Mouse (Mus musculus) layer of hippocampus, adult 11-12 months (tissue): Measurements from ENCODE around the gene Cask.
"Not testable (repeated sequence)": the region's sequence is repeated elsewhere in the genome, so short reads cannot be mapped to it uniquely, and the experiment has no call there.

Experiments
- DNase-seq: peaks from one replicate; pipeline ENCODE4 v3.0.0; 2022; ENCODE audit warnings: low spot score

Gene Cask

DNA sequence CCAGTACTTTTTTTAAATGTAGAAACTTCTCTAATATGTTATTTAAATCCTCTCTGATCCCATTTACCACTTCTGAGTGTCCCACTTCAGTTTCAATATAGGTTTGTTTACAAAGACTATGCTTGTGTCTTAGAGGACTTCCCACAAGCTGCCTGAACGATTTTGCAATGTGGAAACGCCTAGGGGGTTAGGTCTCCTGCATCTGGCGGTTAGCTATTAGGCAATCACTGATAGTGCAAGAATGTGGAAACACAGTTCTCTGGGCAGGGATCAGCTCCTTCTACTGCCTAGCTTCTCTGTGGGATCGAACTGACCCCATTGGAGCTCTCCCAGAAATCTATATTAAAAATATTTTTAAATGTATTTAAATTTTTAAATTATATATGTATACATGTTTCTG is at the start of gene Cask:
TSS of gene Cask (minus strand) at position 83 of the 400 bp plus-strand sequence.
- DNase-seq, result no peak

DNA sequence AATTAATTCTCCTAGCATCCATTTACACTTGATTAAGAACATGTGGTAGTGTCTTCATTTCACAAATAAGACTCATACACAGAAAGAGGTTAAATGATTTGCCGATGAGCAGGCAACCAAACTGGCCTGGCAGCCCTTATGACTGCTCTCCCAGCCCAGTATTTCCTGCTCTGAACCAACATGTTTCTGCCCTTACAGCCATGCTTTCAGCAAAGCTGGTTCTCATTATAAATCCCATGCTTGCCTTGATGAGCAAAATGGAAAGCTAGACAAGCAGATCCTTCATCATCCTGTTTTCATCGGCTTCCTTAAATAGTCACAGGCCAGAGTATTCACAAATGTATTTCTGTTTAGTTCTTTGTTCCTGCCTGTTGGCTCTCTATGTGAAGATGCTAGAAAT is 38.8 kb upstream of the Cask start:
- no peak for DNase-seq

DNA sequence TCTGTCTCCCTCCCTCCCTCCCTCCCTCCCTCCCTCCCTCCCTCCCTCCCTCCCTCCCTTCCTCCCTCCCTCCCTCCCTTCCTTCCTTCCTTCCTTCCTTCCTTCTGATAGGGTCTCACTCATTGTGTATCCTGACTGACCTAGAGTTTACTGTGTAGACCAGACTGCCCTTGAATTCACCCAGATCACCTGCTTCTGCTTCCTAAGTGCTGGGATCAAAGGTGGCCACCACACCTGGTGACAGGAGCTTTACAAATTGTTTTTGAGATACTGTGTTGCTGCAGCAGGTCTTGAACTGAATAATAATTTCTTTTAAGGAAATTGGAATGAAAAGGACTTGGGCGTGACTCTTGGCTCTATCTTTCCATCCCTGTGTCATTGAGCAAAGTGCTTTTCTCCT is 33.2 kb upstream of the Cask start:
- DNase-seq, result no peak

GRCm38 (mm10) chrX:13881969-13882368 is 30.8 kb upstream of the Cask start:
- no peak for DNase-seq

DNA sequence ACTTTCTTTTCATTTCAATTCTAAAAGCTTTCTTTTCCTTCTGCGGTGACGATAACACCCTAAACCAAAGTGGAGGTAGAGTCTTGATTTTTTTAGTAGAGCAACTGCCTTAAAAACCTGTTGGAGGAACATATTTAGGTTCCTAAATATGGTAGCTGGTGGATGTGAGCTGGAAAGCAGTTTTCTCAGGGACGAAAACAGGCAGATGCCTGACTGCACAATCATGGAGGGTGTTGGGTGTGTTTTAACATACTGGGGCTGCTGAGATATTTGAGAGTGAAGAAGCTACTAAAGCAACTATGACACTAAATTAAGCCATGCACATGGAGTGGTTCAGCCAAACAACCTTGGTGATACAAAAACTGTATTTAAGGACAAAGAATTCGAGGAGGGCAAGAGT is 9.0 kb upstream of the Cask start:
- no peak for DNase-seq

GRCm38 (mm10) chrX:13859051-13859450 is 7.9 kb upstream of the Cask start:
- DNase-seq, result no peak

- DNase-seq, result no peak
Measured at GRCm38 (mm10) chrX:13848473-13848872, 2.7 kb downstream of the Cask start.

- DNase-seq, result peak; percentile 11
Measured at GRCm38 (mm10) chrX:13847502-13847851, 3.7 kb downstream of the Cask start.

DNA sequence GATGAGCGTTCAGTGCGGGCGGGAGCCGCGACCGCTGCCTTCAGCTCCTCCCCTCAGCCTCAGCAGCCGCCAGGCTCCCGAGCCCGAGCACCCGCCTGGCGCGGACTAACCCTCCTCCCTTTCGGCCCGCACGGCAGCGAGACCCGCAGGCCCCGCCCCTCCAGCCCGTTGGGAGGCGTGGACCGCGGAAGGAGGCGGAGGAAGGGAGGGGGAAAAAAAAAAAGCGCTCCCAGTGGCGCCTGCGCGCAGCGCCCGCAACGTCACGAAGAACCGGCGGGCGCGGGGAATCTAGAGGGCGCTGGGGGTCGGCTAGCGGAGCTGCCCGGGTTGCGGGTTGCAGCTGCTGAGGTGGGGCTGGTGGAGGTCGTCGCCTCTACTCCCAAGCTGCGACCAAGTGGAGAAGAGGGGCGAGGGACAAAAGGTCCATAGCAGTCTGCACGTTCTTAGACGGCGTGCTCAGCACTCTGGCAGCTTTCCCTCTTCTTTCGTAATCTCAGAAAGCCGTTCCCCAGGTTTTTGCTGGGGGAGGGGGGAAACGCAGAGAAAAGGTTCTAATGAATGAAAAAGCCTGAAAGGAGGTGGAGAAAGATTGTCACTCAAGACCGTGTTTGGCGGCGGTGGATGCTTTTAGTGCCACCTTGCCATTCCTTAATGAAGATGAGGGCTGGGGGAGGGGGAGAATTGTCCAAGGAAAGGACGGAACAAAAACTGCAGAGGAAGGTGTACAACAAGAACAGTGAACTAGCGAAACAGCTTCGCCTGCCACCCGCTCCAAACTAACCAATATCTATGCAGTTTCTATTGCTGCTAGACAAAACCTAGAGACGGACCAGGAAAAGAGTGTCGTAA is 4.3 kb downstream of the Cask start:
- peak; percentile 86 for DNase-seq

DNA sequence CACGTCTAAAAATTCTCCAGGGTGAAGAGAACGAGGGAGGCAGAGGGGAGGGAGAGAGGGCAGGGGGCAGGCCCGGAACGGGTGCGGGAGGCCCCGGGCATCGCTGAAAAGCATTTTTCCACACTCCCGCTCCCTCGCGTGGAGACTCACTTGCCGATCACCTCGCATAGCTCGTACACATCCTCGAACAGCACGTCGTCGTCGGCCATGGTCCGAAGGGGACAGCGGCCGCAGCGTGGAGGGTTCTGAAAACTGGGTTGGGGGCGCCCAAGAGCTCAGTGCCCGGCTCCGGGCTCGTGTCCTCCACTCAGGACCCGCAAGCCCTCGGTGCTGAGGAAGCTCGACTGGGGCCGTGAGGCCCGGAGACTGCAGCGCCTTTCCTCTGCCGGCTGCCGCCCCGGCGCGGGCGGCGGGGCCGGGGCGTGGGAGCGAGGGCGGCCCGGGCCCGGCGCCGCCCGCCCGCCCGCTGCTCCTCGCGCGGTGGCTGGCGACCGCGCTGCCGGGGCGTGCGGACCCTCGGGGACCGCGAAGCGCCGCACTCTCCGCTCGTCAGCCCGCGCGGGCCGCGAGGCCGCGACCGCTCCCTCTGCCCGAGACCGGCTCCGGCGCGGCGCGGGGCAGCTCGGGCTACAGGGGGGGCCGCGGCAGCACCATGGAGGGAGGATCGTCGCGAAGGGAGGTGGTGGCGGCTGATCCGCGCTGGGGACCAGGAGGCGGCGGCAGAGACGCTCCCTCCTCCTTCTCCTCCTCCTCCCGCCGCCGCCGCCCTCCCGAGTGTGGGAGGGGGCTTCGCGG is 5.1 kb downstream of the Cask start:
- peak; percentile 30 for DNase-seq

DNA sequence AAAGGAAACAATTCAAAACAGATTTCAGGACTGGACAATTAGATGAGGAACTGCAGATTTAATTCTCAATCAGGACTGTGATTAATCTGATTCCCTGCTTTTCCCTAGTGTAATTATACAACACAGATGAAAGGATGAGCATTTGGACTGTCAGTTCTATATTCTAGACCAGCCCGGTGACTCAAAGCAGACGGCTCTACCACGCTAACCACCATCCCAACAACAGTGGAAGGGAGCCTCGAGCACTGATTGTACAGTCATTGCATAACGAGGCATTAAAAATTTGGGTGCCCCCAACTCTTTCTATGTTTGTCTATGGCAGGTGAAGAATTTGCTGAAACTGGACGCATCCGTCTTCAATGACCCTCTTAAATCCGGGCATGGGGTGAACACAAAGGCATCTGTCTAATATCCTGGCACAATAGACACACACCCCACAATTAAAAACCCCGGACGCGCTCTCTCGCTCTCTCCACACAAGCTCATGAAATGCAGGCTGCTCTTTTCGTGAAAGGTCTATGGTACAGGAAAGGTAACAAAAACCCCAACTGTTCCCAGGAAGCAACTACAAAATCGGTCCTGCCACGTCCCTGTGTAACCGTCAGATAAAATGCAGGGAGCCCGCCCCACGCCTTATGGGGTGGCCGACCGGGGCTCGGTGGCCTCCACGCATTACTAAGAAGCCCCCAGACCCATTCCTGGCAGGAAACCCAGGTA is 5.9 kb downstream of the Cask start:
- peak; percentile 10 for DNase-seq

- DNase-seq, result no peak
Measured at GRCm38 (mm10) chrX:13822792-13823191, 28.4 kb downstream of the Cask start.

DNA sequence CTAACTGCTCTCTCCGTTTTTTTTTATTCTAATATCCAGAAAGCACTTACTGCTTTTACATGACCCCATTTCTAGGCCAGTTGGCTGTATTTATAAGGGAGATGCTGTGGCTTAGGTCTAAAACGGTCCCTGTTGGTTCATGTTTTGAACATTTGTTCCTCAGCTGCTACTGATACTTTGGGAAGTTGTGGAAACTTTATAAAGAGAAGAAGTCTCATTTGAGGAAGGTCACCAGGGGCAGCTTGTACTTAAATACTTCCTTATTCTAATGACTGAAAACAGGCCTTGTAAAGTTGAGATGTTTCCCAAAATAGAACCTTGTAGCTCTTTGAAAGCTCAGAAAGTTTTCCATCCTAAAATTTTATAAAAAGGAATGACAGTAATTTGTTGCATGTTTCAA is 52.4 kb downstream of the Cask start:
- DNase-seq, result no peak

DNA sequence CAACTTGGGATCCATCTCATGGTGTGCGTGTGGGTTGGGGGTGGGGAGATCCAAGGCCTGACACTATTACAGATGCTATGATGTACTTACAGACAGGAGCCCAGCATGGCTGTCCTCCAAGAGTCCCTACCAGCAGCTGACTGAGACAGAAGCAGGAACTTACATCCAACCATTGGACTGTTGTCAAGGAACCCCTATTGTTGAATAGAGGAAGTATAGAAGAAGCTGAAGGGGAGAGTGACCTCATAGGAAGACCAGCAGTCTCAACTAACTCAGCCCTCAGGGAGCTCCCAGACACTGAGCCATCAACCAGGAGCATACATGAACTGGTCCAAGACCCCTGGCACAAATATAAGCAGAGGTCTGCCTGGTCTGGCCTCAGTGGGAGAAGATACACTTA is 85.5 kb downstream of the Cask start:
- DNase-seq, result peak; percentile 2

DNA sequence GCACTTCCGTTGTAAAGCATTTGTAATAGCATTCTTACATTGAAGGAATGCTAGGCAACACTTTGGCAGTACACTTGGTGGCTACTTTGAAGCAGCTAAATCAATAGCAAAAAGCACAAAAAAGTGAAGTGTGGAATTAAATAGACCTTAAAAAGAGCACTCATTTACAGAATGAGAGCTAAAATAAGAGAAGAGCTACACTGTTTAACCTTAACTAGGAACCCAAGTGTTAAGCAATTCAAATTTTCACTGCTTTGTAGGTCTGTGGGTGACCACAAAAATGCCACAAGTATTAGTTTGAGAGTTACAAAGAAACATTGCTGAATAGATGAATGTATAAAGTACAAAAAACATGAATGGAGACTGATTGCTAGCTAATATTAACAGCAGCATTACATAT is 86.1 kb downstream of the Cask start:
- DNase-seq, result no peak

GRCm38 (mm10) chrX:13757279-13758005 is 93.7 kb downstream of the Cask start:
- peak; percentile 2 for DNase-seq

DNA sequence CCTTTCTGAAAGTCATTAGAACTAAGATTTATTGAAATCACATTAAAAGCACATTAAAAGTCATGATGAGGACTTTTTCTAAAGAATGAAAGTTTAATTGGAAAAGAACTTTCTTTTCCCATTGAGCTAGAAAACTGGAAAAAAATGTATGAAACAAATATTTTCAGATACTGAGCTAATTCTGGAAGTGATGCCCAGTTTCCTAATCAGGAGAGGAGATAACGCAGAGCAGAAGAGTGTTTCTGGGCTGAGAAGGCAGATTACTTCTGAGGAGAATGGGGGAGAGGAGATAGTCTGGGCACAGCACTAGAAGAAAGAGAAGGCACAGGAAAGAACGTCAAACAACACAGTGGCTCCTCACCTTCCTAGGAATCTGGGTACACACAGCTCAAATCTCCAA is 110.1 kb downstream of the Cask start:
- DNase-seq, result no peak

DNA sequence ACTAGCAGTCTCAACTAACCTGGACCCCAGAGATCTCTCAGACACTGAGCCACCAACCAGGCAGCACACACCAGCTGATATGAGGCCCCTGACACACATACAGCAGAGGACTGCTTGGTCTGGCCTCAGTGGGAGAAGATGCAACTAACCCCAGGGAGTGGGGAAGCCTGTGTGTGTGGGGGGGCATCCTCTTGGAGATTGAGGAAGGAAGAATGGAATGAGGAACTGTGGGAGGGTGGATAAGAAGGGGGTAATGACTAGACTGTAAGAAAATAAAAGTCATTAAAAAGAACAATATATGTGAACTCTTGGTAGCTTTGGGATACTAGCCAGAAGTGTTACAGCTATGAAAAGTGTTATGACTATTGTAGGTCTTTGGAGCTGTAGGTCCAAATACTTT is 120.4 kb downstream of the Cask start:
- DNase-seq, result not testable (repeated sequence)

DNA sequence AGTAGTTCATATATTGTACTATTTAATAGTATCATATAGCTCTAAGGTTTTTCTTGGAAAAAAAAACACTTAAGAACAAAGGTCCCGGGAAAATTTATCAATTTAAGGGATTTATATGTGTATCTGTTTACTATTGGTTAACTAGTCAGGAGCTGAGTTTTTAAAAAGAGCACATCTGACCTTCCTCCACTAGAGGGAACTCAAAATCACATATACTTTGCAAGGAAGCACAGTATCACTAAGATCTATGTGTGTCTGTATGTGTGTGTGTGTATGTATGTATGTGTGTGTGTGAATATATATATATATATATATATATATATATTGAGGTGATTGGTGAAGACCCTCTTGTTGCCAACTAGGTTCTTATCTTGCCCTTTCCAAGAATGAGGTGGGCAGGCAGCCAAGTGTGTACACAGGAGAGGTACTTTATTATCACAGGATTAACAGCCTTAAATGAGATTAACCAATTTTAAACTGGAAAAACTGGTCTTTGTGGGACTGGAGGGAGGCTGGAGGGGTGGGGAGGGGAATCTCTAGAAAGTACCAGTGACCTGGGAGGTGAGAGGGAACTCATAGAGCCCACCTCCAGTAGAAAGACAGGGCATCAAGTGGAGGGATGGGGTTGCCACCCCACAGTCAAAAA is 121.2 kb downstream of the Cask start:
- DNase-seq, result no peak

DNA sequence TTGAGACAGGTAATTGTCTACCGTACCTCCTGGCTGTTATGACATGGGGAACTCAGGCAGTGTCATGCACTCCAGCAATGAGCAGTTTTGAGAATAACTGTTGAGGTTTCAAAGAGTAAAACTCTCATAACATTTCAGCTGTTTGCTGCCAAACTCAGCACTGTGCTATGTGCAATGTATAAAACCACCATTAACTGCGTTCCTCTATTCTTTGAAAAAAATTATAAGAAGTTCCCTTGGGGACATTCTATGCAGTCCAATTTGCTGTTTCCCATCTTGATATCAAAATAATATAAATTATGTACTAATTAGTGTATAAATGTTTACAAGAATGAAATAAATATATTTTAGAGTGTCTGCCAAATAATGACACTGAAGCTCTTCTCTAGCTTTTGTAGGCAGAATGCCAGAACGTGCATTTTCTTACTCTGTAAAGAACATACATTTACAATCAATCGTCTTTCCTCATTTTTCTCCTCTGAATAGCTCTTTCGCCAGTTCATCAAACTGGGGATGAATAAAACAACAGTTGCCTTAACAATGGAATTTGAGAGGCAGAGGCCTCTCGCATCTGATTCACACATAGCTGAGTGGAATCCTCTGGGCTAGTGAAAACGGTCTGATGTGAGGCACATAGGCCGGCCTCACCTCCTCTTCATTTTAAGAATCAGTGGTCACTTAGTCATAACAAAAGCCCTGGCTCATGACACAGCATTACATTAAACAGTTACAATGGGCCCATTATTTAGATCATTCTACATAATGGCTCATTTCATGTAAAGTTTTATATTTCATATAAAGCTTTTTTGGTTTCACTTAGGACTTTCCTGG is 125.4 kb downstream of the Cask start:
- DNase-seq, result no peak
